Mouse (Mus musculus): ENCODE data around the gene Lrig1. TPM values are rescaled to one million over a fixed set of nuclear protein-coding genes. Genes with fewer than 3 reads are reported as not detected.

The Lrig1 gene
- 0.16 and 0.19 TPM in 2 replicates for total RNA-seq (2023)

GRCm38 (mm10) chr6:94700067-94700491 is at the start of gene Lrig1:
Lrig1 (minus strand) TSS chr6:94700158.

Other genes starting within 250 kb of the Lrig1 start
- 2.7 and 3.3 TPM in 2 replicates for gene Slc25a26, start 199.8 kb downstream of the Lrig1 start, total RNA-seq (2023)